In the genomic region with DNA sequence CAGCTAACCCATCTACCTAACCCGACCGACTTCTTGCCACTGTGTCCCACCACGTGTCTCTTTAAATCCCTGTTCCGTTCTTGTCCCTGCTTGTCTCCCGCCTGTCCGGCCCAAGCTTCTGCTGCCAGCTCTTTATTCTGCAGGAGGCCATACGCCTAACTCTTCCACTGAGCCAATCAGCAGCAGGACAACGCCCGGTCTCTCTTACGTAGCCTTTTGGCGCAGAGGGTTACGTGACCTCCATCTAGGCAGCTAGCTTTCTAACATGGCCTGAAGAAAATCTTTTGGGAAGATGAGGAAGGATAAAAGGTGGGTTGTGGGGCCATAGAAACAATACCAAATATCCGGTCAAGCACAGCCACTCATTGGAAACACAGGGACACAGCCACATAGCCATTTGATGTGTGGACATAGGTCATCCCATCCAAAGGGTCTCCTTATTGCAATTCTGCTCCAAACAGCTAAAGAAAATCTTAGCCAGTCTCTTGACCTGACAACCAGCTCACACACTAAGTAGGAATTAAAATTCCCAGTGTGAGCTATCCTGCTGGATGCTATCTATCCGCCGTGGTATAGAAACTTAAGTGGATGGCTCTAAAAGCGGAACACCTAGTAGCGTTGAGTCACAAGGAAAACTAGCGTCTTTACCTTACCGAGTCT, we compare ENCODE assay signal across 8 mouse cellular contexts. TPM values are rescaled to one million over a fixed set of nuclear protein-coding genes. Genes with fewer than 3 reads are reported as not detected.
DNase-seq lines count a peak whose midpoint lies in the region; ATAC-seq and TF ChIP-seq lines count a peak whose summit lies in the region.

No protein-coding gene starts in this region.

- no peaks in the 10 kb centered on the region for H3K9me3 ChIP-seq in forebrain, embryonic 11.5 days (ENCODE audit: control insufficient read depth, low read length)
- no peaks in the 10 kb centered on the region for H3K9me3 ChIP-seq in heart, embryonic 15.5 days (replicated peaks)
- no peaks in the 10 kb centered on the region for H3K9me3 ChIP-seq in liver, embryonic 14.5 days (ENCODE audit: control insufficient read depth, low read length)
- H3K9me3 ChIP-seq in neural tube, embryonic 11.5 days (ENCODE audit: control insufficient read depth, low read length): no peaks in the 10 kb centered on the region

- peak; percentile 67 for ATAC-seq in CD4-positive, CD25-positive, alpha-beta regulatory T cell, adult 4 months
- ATAC-seq in forebrain, embryonic 11.5 days (replicated peaks; ENCODE audit: low FRiP score): peak; percentile 85
- peak; percentile 86 for ATAC-seq in heart, embryonic 15.5 days (replicated peaks; ENCODE audit: insufficient number of reproducible peaks, insufficient read depth, low FRiP score, low read depth)
- ATAC-seq in liver, embryonic 14.5 days (ENCODE audit: insufficient read depth): peak; percentile 70
- peak; percentile 82 for ATAC-seq in neural tube, embryonic 11.5 days (ENCODE audit: insufficient read depth, low FRiP score, low TSS enrichment)

- H3K4me3 ChIP-seq in brown adipose tissue, adult 24 weeks (ENCODE audit: insufficient read depth, low read depth, low read length): peak overlapping the region; percentile 94
- H3K4me3 ChIP-seq in forebrain, embryonic 11.5 days (ENCODE audit: low read depth, low read length): peak overlapping the region; percentile 58
- H3K4me3 ChIP-seq in heart, embryonic 15.5 days: peak overlapping the region; percentile 76
- peak overlapping the region; percentile 54 to 63 for H3K4me3 ChIP-seq in liver, embryonic 14.5 days (ENCODE audit: insufficient read depth in 1 of 2, low read depth in 2 of 2, low read length in 2 of 2)
- peak overlapping the region; percentile 57 for H3K4me3 ChIP-seq in neural tube, embryonic 11.5 days (ENCODE audit: low read depth, low read length)
- H3K4me3 ChIP-seq in testis, adult 2 months (ENCODE audit: control insufficient read depth, low read depth, low read length): peak overlapping the region; percentile 87

- H3K4me2 ChIP-seq in forebrain, embryonic 11.5 days (ENCODE audit: low read depth, low read length, severe bottlenecking): peak overlapping the region; percentile 76
- H3K4me2 ChIP-seq in heart, embryonic 15.5 days: peak overlapping the region; percentile 86
- H3K4me2 ChIP-seq in liver, embryonic 14.5 days (ENCODE audit: low read depth): peak overlapping the region; percentile 86
- peak overlapping the region; percentile 83 for H3K4me2 ChIP-seq in neural tube, embryonic 11.5 days (ENCODE audit: low read depth)

- peak overlapping the region; percentile 94 for H3K27ac ChIP-seq in brown adipose tissue, adult 24 weeks (replicated peaks; ENCODE audit: low read depth, low read length)
- H3K27ac ChIP-seq in forebrain, embryonic 11.5 days (ENCODE audit: low read depth, low read length): peak overlapping the region; percentile 95
- H3K27ac ChIP-seq in heart, embryonic 15.5 days: peak overlapping the region; percentile 99
- H3K27ac ChIP-seq in liver, embryonic 14.5 days: peak overlapping the region; percentile 100
- peak overlapping the region; percentile 98 for H3K27ac ChIP-seq in neural tube, embryonic 11.5 days (ENCODE audit: low read depth, low read length)
- H3K27ac ChIP-seq in testis, adult 2 months (ENCODE audit: control insufficient read depth, insufficient read depth, low read depth, low read length): peak overlapping the region; percentile 83

- peak; percentile 35; the same call in 1 of the 2 replicates for TF ChIP-seq POLR2A in testis, adult 2 months (IDR thresholded peaks at IDR 0.05; ENCODE audit: control insufficient read depth, low read depth, low read length)

- TF ChIP-seq CTCF in liver, embryonic 14.5 days (IDR thresholded peaks at IDR 0.05; ENCODE audit: low read depth): no peak
- TF ChIP-seq CTCF in testis, adult 2 months (IDR thresholded peaks at IDR 0.05; ENCODE audit: control insufficient read depth, insufficient read depth, insufficient replicate concordance, low read depth, low read length): no peak

- H3K27me3 ChIP-seq in forebrain, embryonic 11.5 days (ENCODE audit: control insufficient read depth, insufficient read depth, low read length): no peaks in the 10 kb centered on the region
- no peaks in the 10 kb centered on the region for H3K27me3 ChIP-seq in heart, embryonic 15.5 days
- no peaks in the 10 kb centered on the region for H3K27me3 ChIP-seq in liver, embryonic 14.5 days (ENCODE audit: control insufficient read depth, insufficient read depth, low read length)
- no peaks in the 10 kb centered on the region for H3K27me3 ChIP-seq in neural tube, embryonic 11.5 days (ENCODE audit: control insufficient read depth, insufficient read depth, low read length)
- no peaks in the 10 kb centered on the region; the same call in 1 of the 2 replicates for H3K27me3 ChIP-seq in testis, adult 2 months (ENCODE audit: control insufficient read depth, insufficient read depth, low read length)

- DNase-seq in forebrain, embryonic 11.5 days (ENCODE audit: low spot score): peak; percentile 86
- DNase-seq in kidney, postnatal 25 days: peak; percentile 82 to 92
- peak; percentile 85 to 88 (median 87) for DNase-seq in liver, embryonic 14.5 days (ENCODE audit: low read depth in 3 of 3, low spot score in 3 of 3)
- peak; percentile 84 for DNase-seq in neural tube, embryonic 11.5 days (ENCODE audit: low spot score)

- WGBS in forebrain, embryonic 11.5 days: 1% methylated on average over 19 of the region's 19 CpGs
- WGBS in heart, embryonic 15.5 days: under 1% methylated on average over 19 of the region's 19 CpGs
- under 1% methylated on average over 19 of the region's 19 CpGs for WGBS in liver, embryonic 14.5 days (ENCODE audit: insufficient replicate concordance)
- under 1% methylated on average over 19 of the region's 19 CpGs for WGBS in neural tube, embryonic 11.5 days

- H3K4me1 ChIP-seq in brown adipose tissue, adult 24 weeks (ENCODE audit: control insufficient read depth, insufficient read depth, insufficient read length, low read length): peaks cover 5% of the 10 kb centered on the region; the same call in 1 of the 2 replicates
- peaks cover 7% of the 10 kb centered on the region; the same call in 1 of the 2 replicates for H3K4me1 ChIP-seq in forebrain, embryonic 11.5 days (replicated peaks; ENCODE audit: control insufficient read depth, insufficient read depth, low read length)
- peaks cover 16% of the 10 kb centered on the region for H3K4me1 ChIP-seq in heart, embryonic 15.5 days (replicated peaks)
- peaks cover 29 to 36% of the 10 kb centered on the region in 2 experiments for H3K4me1 ChIP-seq in liver, embryonic 14.5 days (replicated peaks; ENCODE audit: control insufficient read depth in 2 of 2, insufficient read depth in 2 of 2, low read length in 1 of 2)
- peaks cover 16% of the 10 kb centered on the region; the same call in 1 of the 2 replicates for H3K4me1 ChIP-seq in neural tube, embryonic 11.5 days (ENCODE audit: control insufficient read depth, insufficient read depth, low read length)
- peaks cover 3% of the 10 kb centered on the region for H3K4me1 ChIP-seq in testis, adult 2 months (ENCODE audit: control insufficient read depth, insufficient read depth, low read length)

- H3K36me3 ChIP-seq in forebrain, embryonic 11.5 days (ENCODE audit: control insufficient read depth, insufficient read depth, low read length): no peaks in the 10 kb centered on the region
- H3K36me3 ChIP-seq in heart, embryonic 15.5 days: no peaks in the 10 kb centered on the region
- no peaks in the 10 kb centered on the region for H3K36me3 ChIP-seq in liver, embryonic 14.5 days (replicated peaks; ENCODE audit: control insufficient read depth, insufficient read depth, low read depth)
- no peaks in the 10 kb centered on the region for H3K36me3 ChIP-seq in neural tube, embryonic 11.5 days (ENCODE audit: control insufficient read depth, insufficient read depth, low read length)
- H3K36me3 ChIP-seq in testis, adult 2 months (ENCODE audit: control insufficient read depth, insufficient read depth, low read length): no peaks in the 10 kb centered on the region

- peak overlapping the region; percentile 73 for H3K9ac ChIP-seq in forebrain, embryonic 11.5 days (ENCODE audit: low read length)
- H3K9ac ChIP-seq in heart, embryonic 15.5 days: peak overlapping the region; percentile 79
- H3K9ac ChIP-seq in liver, embryonic 14.5 days (replicated peaks): peak overlapping the region; percentile 100
- peak overlapping the region; percentile 82 for H3K9ac ChIP-seq in neural tube, embryonic 11.5 days (ENCODE audit: low read length)

- no peak for TF ChIP-seq EP300 in liver, embryonic 14.5 days (IDR thresholded peaks at IDR 0.05; ENCODE audit: low read depth)

RNA-seq across cellular contexts. Expression of gene Hist2h4, which starts 0.8 kb away (rescaled TPM):
- 1 to 10 TPM; 7.0 to 7.1 TPM for polyA plus RNA-seq in CD4-positive, CD25-positive, alpha-beta regulatory T cell, adult 4 months (2017; shearing (Covaris generic))
- 0.83 and 1.6 TPM in 2 replicates for polyA plus RNA-seq in brown adipose tissue, adult 24 weeks (2012; ENCODE audit: insufficient read depth, insufficient read length, missing spikeins)
- polyA plus RNA-seq in forebrain, embryonic 11.5 days (2014; fragmentation: Nextera tagmentation; extraction: Ambion mirVana): 6.8 and 7.5 TPM in 2 replicates
- polyA plus RNA-seq in heart, embryonic 15.5 days (2015; fragmentation: Nextera tagmentation; extraction: Ambion mirVana): 2.9 and 3.9 TPM in 2 replicates
- polyA plus RNA-seq in liver, embryonic 14.5 days (2012; rRNA removed): 12.2 and 16.3 TPM in 2 replicates
- polyA plus RNA-seq in liver, embryonic 14.5 days (2014; fragmentation: Nextera tagmentation; extraction: Ambion mirVana): 15.1 TPM in 2 replicates
- 5.8 and 5.9 TPM in 2 replicates for polyA plus RNA-seq in neural tube, embryonic 11.5 days (2014; fragmentation: Nextera tagmentation; extraction: Ambion mirVana)
- 0.42 and 0.43 TPM in 2 replicates for polyA plus RNA-seq in testis, adult 2 months (2012; rRNA removed)

RNA-seq across cellular contexts. Expression of gene Hist2h3b, which starts 6.1 kb away (rescaled TPM):
- polyA plus RNA-seq in CD4-positive, CD25-positive, alpha-beta regulatory T cell, adult 4 months (2017; shearing (Covaris generic)): 1 to 10 TPM; 7.4 to 9.9 TPM
- polyA plus RNA-seq in brown adipose tissue, adult 24 weeks (2012; ENCODE audit: insufficient read depth, insufficient read length, missing spikeins): not detected in 2 replicates
- polyA plus RNA-seq in forebrain, embryonic 11.5 days (2014; fragmentation: Nextera tagmentation; extraction: Ambion mirVana): 99.6 and 105 TPM in 2 replicates
- 26.2 and 31.1 TPM in 2 replicates for polyA plus RNA-seq in heart, embryonic 15.5 days (2015; fragmentation: Nextera tagmentation; extraction: Ambion mirVana)
- 68.0 and 127 TPM in 2 replicates for polyA plus RNA-seq in liver, embryonic 14.5 days (2012; rRNA removed)
- 91.2 and 100 TPM in 2 replicates for polyA plus RNA-seq in liver, embryonic 14.5 days (2014; fragmentation: Nextera tagmentation; extraction: Ambion mirVana)
- polyA plus RNA-seq in neural tube, embryonic 11.5 days (2014; fragmentation: Nextera tagmentation; extraction: Ambion mirVana): 55.7 and 56.1 TPM in 2 replicates
- 5.0 and 6.2 TPM in 2 replicates for polyA plus RNA-seq in testis, adult 2 months (2012; rRNA removed)

RNA-seq across cellular contexts. Expression of gene Hist2h2bb, which starts 7.2 kb away (rescaled TPM):
- polyA plus RNA-seq in CD4-positive, CD25-positive, alpha-beta regulatory T cell, adult 4 months (2017; shearing (Covaris generic)): 1 to 10 TPM; 6.3 to 8.4 TPM
- not detected in 2 replicates for polyA plus RNA-seq in brown adipose tissue, adult 24 weeks (2012; ENCODE audit: insufficient read depth, insufficient read length, missing spikeins)
- 24.1 and 28.7 TPM in 2 replicates for polyA plus RNA-seq in forebrain, embryonic 11.5 days (2014; fragmentation: Nextera tagmentation; extraction: Ambion mirVana)
- 3.6 and 4.8 TPM in 2 replicates for polyA plus RNA-seq in heart, embryonic 15.5 days (2015; fragmentation: Nextera tagmentation; extraction: Ambion mirVana)
- polyA plus RNA-seq in liver, embryonic 14.5 days (2012; rRNA removed): 9.5 and 16.9 TPM in 2 replicates
- 23.3 and 24.5 TPM in 2 replicates for polyA plus RNA-seq in liver, embryonic 14.5 days (2014; fragmentation: Nextera tagmentation; extraction: Ambion mirVana)
- 17.3 and 22.2 TPM in 2 replicates for polyA plus RNA-seq in neural tube, embryonic 11.5 days (2014; fragmentation: Nextera tagmentation; extraction: Ambion mirVana)
- 1.4 and 1.6 TPM in 2 replicates for polyA plus RNA-seq in testis, adult 2 months (2012; rRNA removed)

RNA-seq across cellular contexts. Expression of gene Hist2h3c1, which starts 15.9 kb away (rescaled TPM):
- not detected for polyA plus RNA-seq in CD4-positive, CD25-positive, alpha-beta regulatory T cell, adult 4 months (2017; shearing (Covaris generic))
- polyA plus RNA-seq in brown adipose tissue, adult 24 weeks (2012; ENCODE audit: insufficient read depth, insufficient read length, missing spikeins): not detected in 2 replicates
- polyA plus RNA-seq in forebrain, embryonic 11.5 days (2014; fragmentation: Nextera tagmentation; extraction: Ambion mirVana): 2.3 TPM in 1 of 2 replicates, not detected in the other
- 0.72 and 1.0 TPM in 2 replicates for polyA plus RNA-seq in heart, embryonic 15.5 days (2015; fragmentation: Nextera tagmentation; extraction: Ambion mirVana)
- 2.4 and 3.6 TPM in 2 replicates for polyA plus RNA-seq in liver, embryonic 14.5 days (2012; rRNA removed)
- polyA plus RNA-seq in liver, embryonic 14.5 days (2014; fragmentation: Nextera tagmentation; extraction: Ambion mirVana): 2.6 and 5.7 TPM in 2 replicates
- 0.42 TPM in 1 of 2 replicates, not detected in the other for polyA plus RNA-seq in neural tube, embryonic 11.5 days (2014; fragmentation: Nextera tagmentation; extraction: Ambion mirVana)
- polyA plus RNA-seq in testis, adult 2 months (2012; rRNA removed): not detected in 2 replicates

RNA-seq across cellular contexts. Expression of gene Hist2h2aa1, which starts 17.0 kb away (rescaled TPM):
- polyA plus RNA-seq in CD4-positive, CD25-positive, alpha-beta regulatory T cell, adult 4 months (2017; shearing (Covaris generic)): 10 to 100 TPM in 1 of 2 experiments, not detected in 1; 21.7 TPM
- polyA plus RNA-seq in brown adipose tissue, adult 24 weeks (2012; ENCODE audit: insufficient read depth, insufficient read length, missing spikeins): not detected in 2 replicates
- polyA plus RNA-seq in forebrain, embryonic 11.5 days (2014; fragmentation: Nextera tagmentation; extraction: Ambion mirVana): 18.7 and 28.2 TPM in 2 replicates
- polyA plus RNA-seq in heart, embryonic 15.5 days (2015; fragmentation: Nextera tagmentation; extraction: Ambion mirVana): 13.6 and 15.1 TPM in 2 replicates
- 45.7 and 46.3 TPM in 2 replicates for polyA plus RNA-seq in liver, embryonic 14.5 days (2012; rRNA removed)
- polyA plus RNA-seq in liver, embryonic 14.5 days (2014; fragmentation: Nextera tagmentation; extraction: Ambion mirVana): 32.0 TPM in 2 replicates
- 11.4 and 24.5 TPM in 2 replicates for polyA plus RNA-seq in neural tube, embryonic 11.5 days (2014; fragmentation: Nextera tagmentation; extraction: Ambion mirVana)
- 1,076 and 1,288 TPM in 2 replicates for polyA plus RNA-seq in testis, adult 2 months (2012; rRNA removed)

Comparison
In these comparisons a context has a peak if more than half of its experiments do, and no peak if none do; other contexts are left out.
1. Peak in every context shown above with its lines: DNase-seq, ATAC-seq, H3K4me3 ChIP-seq and H3K27ac ChIP-seq.